Mouse (Mus musculus): ENCODE results near the gene Katnal1. TPM values are rescaled to one million over a fixed set of nuclear protein-coding genes. Genes with fewer than 3 reads are reported as not detected.

Gene Katnal1
- polyA plus RNA-seq, 2 experiments = 5.1 to 7.6 TPM

- Histone ChIP-seq H3K4me1 (replicated peaks; ENCODE audit: control insufficient read depth in 2 of 2, insufficient read depth in 2 of 2, low read length in 1 of 2) (peaks cover 0 to 30% of the 10 kb centered on the region in 2 experiments; a peak in 2 of 4 replicates), H3K4me2 (ENCODE audit: low read depth) (no peak overlapping the region), H3K4me3 (ENCODE audit: insufficient read depth in 1 of 2, low read depth in 2 of 2, low read length in 2 of 2) (no peak overlapping the region), H3K9ac (replicated peaks) (no peak overlapping the region), H3K9me3 (ENCODE audit: control insufficient read depth, low read length) (no peaks in the 10 kb centered on the region), H3K27ac (no peak overlapping the region), H3K36me3 (replicated peaks; ENCODE audit: control insufficient read depth, insufficient read depth, low read depth) (no peaks in the 10 kb centered on the region), H3K27me3 (ENCODE audit: control insufficient read depth, insufficient read depth, low read length) (no peaks in the 10 kb centered on the region)
- no peak for DNase-seq (ENCODE audit: low read depth in 3 of 3, low spot score in 3 of 3)
- WGBS (ENCODE audit: insufficient replicate concordance) = 29% methylated on average over 6 of the region's 6 CpGs
- no peak for ATAC-seq (ENCODE audit: insufficient read depth)
- no peak for TF ChIP-seq CTCF (IDR thresholded peaks at IDR 0.05; ENCODE audit: low read depth)
- no peak for TF ChIP-seq EP300 (IDR thresholded peaks at IDR 0.05; ENCODE audit: low read depth)
Observed at GRCm38 (mm10) chr5:148973019-148973668, 44.0 kb upstream of the Katnal1 start.

DNA sequence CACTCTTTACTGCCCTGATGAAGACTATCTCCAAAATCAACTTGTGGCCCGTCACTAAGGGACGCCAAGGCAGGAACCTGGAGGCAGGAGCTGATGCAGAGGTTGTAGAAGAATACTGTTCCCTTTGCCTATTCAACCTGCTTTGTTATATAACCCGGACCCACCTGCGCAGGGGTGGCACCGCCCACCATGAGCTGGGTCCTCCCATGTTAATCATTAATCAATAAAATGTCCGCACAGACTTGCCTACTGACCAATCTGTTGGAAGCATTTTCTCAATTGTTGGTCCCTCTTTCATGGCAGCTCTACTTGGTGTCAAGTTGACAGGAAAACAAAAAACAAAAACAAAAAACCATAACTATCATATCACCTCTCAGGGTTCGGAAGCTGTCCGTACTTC, 43.0 kb upstream of the Katnal1 start:
- H3K27me3 ChIP-seq (ENCODE audit: control insufficient read depth, insufficient read depth, low read length) = no peaks in the 10 kb centered on the region
- H3K4me1 ChIP-seq (replicated peaks; ENCODE audit: control insufficient read depth in 2 of 2, insufficient read depth in 2 of 2, low read length in 1 of 2) = peaks cover 3 to 29% of the 10 kb centered on the region in 2 experiments
- H3K36me3 ChIP-seq (replicated peaks; ENCODE audit: control insufficient read depth, insufficient read depth, low read depth) = no peaks in the 10 kb centered on the region
- H3K9me3 ChIP-seq (ENCODE audit: control insufficient read depth, low read length) = no peaks in the 10 kb centered on the region
- TF ChIP-seq EP300 (IDR thresholded peaks at IDR 0.05; ENCODE audit: low read depth) (no peak), CTCF (IDR thresholded peaks at IDR 0.05; ENCODE audit: low read depth) (no peak)
- H3K9ac ChIP-seq (replicated peaks) = no peak overlapping the region
- no peak for DNase-seq (ENCODE audit: low read depth in 3 of 3, low spot score in 3 of 3)
- ATAC-seq (ENCODE audit: insufficient read depth) = no peak
- 76% methylated on average over 8 of the region's 8 CpGs for WGBS (ENCODE audit: insufficient replicate concordance)
- H3K27ac ChIP-seq = no peak overlapping the region
- no peak overlapping the region for H3K4me3 ChIP-seq (ENCODE audit: insufficient read depth in 1 of 2, low read depth in 2 of 2, low read length in 2 of 2)
- no peak overlapping the region for H3K4me2 ChIP-seq (ENCODE audit: low read depth)

DNA sequence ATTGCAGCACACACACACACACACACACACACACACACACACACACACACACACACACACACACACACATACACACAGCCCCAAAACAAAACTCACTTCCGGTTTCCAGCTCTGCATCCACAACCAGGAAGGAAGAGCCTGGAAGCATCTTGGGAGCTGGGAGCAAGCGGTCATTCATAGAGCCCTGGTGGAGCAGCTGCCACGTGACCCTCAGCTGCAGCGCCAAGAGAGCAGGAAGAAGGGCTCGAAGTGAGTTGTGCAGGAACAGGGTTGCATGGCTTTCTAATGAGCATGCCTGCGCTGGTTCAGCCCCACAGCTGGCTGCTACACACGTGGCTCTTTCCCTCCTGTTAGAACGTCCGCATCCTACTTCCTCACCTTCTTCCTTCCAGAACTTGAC, 40.5 kb upstream of the Katnal1 start:
- H3K9me3 ChIP-seq (ENCODE audit: control insufficient read depth, low read length) = no peaks in the 10 kb centered on the region
- H3K4me1 ChIP-seq (replicated peaks; ENCODE audit: control insufficient read depth in 2 of 2, insufficient read depth in 2 of 2, low read length in 1 of 2) = peaks cover 28 to 49% of the 10 kb centered on the region in 2 experiments
- H3K4me2 ChIP-seq (ENCODE audit: low read depth) = no peak overlapping the region
- H3K9ac ChIP-seq (replicated peaks) = no peak overlapping the region
- 33% methylated on average over 9 of the region's 9 CpGs for WGBS (ENCODE audit: insufficient replicate concordance)
- ATAC-seq (ENCODE audit: insufficient read depth) = no peak
- H3K36me3 ChIP-seq (replicated peaks; ENCODE audit: control insufficient read depth, insufficient read depth, low read depth) = no peaks in the 10 kb centered on the region
- no peak overlapping the region for H3K27ac ChIP-seq
- H3K27me3 ChIP-seq (ENCODE audit: control insufficient read depth, insufficient read depth, low read length) = no peaks in the 10 kb centered on the region
- DNase-seq (ENCODE audit: low read depth in 3 of 3, low spot score in 3 of 3) = no peak
- TF ChIP-seq EP300 (IDR thresholded peaks at IDR 0.05; ENCODE audit: low read depth) (no peak), CTCF (IDR thresholded peaks at IDR 0.05; ENCODE audit: low read depth) (no peak)
- H3K4me3 ChIP-seq (ENCODE audit: insufficient read depth in 1 of 2, low read depth in 2 of 2, low read length in 2 of 2) = no peak overlapping the region

- no peak for ATAC-seq (ENCODE audit: insufficient read depth)
- 39% methylated on average over 7 of the region's 7 CpGs for WGBS (ENCODE audit: insufficient replicate concordance)
- Histone ChIP-seq H3K27me3 (ENCODE audit: control insufficient read depth, insufficient read depth, low read length) (no peaks in the 10 kb centered on the region), H3K9me3 (ENCODE audit: control insufficient read depth, low read length) (no peaks in the 10 kb centered on the region), H3K4me3 (ENCODE audit: insufficient read depth in 1 of 2, low read depth in 2 of 2, low read length in 2 of 2) (no peak overlapping the region), H3K27ac (no peak overlapping the region), H3K4me2 (ENCODE audit: low read depth) (no peak overlapping the region), H3K4me1 (replicated peaks; ENCODE audit: control insufficient read depth in 2 of 2, insufficient read depth in 2 of 2, low read length in 1 of 2) (peaks cover 31 to 53% of the 10 kb centered on the region in 2 experiments), H3K36me3 (replicated peaks; ENCODE audit: control insufficient read depth, insufficient read depth, low read depth) (no peaks in the 10 kb centered on the region), H3K9ac (replicated peaks) (no peak overlapping the region)
- no peak for DNase-seq (ENCODE audit: low read depth in 3 of 3, low spot score in 3 of 3)
- TF ChIP-seq CTCF (IDR thresholded peaks at IDR 0.05; ENCODE audit: low read depth) (no peak), EP300 (IDR thresholded peaks at IDR 0.05; ENCODE audit: low read depth) (no peak)
Observed at GRCm38 (mm10) chr5:148968958-148969576, 39.9 kb upstream of the Katnal1 start.

GRCm38 (mm10) chr5:148968179-148968578, 39.1 kb upstream of the Katnal1 start:
- H3K27ac ChIP-seq = no peak overlapping the region
- no peak for ATAC-seq (ENCODE audit: insufficient read depth)
- no peaks in the 10 kb centered on the region for H3K9me3 ChIP-seq (ENCODE audit: control insufficient read depth, low read length)
- 42% methylated on average over 5 of the region's 5 CpGs for WGBS (ENCODE audit: insufficient replicate concordance)
- no peak overlapping the region for H3K4me3 ChIP-seq (ENCODE audit: insufficient read depth in 1 of 2, low read depth in 2 of 2, low read length in 2 of 2)
- no peaks in the 10 kb centered on the region for H3K27me3 ChIP-seq (ENCODE audit: control insufficient read depth, insufficient read depth, low read length)
- DNase-seq (ENCODE audit: low read depth in 3 of 3, low spot score in 3 of 3) = no peak
- H3K9ac ChIP-seq (replicated peaks) = no peak overlapping the region
- H3K4me2 ChIP-seq (ENCODE audit: low read depth) = no peak overlapping the region
- TF ChIP-seq CTCF (IDR thresholded peaks at IDR 0.05; ENCODE audit: low read depth) (no peak), EP300 (IDR thresholded peaks at IDR 0.05; ENCODE audit: low read depth) (no peak)
- no peaks in the 10 kb centered on the region for H3K36me3 ChIP-seq (replicated peaks; ENCODE audit: control insufficient read depth, insufficient read depth, low read depth)
- H3K4me1 ChIP-seq (replicated peaks; ENCODE audit: control insufficient read depth in 2 of 2, insufficient read depth in 2 of 2, low read length in 1 of 2) = peaks cover 31 to 54% of the 10 kb centered on the region in 2 experiments
